Mouse (Mus musculus) spleen, adult 12 weeks (tissue): ENCODE data around the gene Glrp1.

Experiments
- DNase-seq: peaks from one replicate; pipeline ENCODE4 v3.0.0; 2022; ENCODE audit warnings: low spot score

Glrp1 gene

DNA sequence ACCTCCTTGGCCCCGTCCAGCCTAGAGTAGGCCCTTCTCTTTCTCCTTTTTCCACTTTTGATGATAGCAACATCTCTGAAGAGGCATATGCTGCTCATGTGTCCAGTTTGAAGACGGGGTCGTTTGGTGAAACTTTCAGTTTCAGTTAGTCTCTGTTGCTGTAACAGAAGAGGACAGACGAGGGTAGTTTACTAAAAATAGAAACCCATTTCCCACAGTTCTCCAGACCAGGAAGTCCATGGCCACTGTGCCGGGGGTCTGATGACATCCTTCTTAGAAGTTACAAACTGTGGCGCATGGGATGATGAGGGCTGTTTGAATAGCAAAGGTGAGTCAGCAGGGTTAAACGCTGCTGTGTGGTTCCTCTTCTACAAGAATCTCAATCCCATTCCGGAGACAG, at the start of gene Glrp1:
Glrp1 (minus strand) TSS at position 278 of the 400 bp plus-strand sequence.
- DNase-seq = no peak

DNA sequence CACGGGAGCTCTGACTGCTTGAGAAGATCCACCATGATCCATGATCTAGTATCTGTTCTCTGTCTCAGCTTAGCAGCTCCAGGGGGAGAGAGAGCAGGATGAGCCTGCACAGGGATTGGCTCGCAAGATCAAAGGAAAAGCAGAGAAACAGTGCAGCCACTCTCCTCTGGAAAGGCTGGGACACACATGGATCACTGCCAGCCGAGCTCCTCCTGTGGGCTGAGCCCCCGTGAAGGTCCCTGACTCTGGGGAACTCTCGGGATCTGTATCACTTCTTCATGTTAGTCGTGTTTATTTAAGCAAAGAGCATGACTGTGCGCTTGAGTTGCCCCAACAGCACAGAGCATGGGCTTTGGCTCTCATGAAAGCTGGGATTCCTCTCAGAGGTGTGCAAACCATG, 49.4 kb upstream of the Glrp1 start:
- DNase-seq = no peak

DNA sequence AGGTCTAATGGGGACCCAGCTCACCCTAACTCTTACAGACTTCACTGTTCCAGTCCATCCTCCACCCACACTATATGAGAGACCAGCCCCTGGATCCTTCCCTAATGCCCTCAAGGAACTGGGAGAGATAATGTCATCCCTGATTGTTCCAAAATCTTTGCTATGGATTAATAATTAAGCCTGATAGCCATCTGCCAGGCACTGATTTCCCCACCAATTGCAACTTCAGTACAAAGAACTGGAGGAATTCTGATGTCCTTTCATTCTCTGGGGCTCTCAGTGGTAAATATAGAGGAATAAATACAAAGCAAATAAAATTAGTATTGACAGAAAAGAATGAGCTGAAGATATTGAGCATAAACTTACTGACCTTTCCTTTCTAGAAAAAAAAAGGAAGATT, 48.9 kb upstream of the Glrp1 start:
- DNase-seq = no peak

DNA sequence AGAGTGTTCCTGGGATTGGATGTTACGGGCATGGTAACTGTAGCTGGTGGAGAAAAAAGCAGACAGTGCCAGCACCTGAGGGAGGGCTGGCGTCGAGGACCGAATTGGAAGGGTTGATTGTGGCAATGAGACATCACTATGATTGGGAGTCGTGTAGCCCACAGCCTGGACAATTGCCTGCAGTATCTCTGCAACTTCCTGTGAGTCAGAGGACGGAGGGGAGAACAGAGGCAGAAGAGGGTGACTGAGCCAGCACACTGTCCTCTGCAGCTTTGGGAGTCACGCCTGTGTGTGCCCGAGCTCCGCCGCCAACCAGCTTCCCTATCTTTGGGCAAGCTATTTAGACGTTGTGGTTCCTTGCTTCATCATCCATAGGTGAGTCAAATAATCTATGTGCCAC, 46.5 kb upstream of the Glrp1 start:
- no peak for DNase-seq

DNA sequence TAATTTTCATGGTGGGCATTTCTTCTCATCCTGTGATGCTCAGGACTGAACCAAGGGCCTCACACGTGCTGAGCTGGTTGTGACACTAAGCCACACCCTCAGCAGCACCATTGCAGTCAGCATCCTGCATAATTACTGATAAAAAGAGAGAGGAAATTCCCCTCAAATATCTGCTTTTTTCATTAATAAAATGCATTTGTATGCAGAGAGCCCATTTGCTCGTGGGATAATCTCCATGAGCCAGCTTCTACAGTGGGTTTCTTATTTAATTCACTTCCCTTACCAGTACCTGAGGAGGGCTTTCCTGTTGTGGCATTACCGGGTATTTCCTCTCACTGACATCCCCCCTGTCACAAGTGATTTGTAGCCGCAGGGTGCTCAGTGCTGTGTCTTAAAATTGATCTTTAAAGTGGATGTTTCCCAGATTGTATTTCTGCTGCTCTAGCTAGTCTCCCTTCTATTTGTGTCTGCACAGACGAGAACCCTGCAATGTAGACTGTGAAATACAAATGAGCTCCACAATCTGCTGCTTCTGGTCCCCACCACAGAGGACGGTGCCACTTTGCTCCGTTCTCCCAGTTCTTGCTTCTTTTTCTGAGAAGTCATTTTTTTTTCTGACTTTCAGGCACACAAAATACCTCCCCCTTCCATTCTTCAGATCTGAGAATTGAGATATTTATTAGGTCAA, 43.8 kb upstream of the Glrp1 start:
- no peak for DNase-seq

DNA sequence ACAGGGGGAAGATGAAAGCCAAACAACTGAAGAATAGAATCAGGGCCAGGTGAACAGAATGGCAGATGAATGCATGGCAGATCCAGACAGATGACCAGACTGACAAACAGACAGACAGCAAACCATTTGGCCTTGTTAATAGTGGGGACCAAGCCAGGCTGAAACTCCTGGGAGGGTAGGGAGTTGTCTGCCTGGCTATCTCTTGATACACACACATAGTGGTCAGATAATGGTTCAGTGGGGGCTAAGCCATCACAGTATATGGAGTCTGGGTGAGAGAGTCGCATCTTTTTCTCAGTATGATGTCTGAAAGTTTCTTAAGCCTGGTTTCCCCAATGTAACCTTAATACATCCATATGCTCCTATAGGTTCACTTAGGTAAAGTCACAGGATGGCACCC, 39.4 kb upstream of the Glrp1 start:
- DNase-seq = no peak

DNA sequence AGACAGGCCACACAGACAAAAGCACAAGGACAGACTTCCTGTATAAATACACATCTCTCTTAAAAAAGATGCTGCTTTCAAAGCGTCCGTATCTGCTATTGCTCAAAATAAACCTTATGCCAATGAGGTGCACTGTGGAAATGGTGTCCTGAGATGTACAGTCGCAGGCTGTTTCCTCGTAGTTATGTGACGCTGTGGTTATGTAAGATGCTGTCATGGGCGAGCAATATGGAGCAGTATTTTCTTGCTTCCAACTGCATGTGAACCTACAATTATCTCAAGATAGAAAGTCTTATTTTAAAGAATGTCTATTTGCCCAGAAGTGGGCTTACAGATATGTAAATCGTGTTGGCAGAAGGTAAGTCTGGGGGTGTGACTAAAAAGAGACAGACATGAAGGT, 37.3 kb upstream of the Glrp1 start:
- DNase-seq = no peak

DNA sequence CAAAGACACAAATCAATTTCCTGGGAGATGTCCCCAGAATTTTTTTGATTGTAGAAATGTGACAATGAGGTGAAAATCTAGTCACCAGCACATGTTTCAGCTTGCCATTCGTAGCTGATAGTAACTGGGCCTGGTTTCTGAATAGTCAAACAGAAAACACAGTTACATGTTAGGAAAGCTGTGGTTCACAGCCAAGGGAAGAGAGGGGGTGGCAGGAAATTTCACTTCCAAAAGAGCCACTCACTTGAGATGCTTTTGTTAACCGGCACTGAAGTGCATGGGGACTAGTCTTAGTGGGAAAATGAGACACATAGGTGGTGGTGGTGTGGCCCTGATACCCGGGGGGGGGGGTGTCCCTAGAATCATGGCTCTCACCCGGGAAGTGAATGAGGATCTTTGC, 33.7 kb upstream of the Glrp1 start:
- DNase-seq = no peak

DNA sequence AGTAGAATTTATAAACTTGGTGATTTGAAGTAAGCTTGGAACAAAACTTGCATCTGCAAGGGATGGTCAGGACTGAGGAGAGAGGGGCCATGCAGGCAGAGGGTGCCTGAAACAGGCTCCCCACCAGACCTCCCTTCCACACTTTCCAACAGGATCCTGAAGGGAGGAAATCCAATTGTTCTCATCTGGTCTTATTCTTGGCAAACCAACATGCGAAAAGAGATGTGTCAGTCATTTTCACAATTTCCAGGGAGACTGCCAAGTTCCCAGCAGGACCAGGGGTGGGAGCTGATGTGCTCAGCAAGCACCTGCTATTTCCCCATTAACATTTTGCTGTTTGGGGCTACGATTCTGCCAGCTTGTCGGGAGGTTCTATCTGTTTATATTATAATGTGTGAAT, 30.0 kb upstream of the Glrp1 start:
- no peak for DNase-seq

DNA sequence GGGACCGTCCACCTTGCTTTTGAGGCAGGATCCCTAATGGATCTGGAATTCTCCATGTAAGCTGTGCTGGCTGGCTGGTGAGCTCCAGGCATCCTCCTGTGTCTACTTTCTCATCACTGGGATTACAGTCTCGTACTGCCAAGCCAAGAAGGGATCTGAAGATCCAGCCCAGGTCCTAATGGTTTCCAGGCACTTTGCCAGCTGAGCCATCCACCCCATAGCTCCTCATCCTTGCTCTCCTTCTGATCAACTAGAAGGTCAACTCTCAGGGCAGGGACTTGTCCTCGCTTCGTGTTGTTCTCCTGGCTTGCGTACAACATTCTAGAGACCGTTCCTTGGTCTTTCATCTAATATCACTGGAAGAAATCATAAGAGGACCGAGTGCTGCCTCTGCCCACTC, 29.4 kb upstream of the Glrp1 start:
- no peak for DNase-seq

DNA sequence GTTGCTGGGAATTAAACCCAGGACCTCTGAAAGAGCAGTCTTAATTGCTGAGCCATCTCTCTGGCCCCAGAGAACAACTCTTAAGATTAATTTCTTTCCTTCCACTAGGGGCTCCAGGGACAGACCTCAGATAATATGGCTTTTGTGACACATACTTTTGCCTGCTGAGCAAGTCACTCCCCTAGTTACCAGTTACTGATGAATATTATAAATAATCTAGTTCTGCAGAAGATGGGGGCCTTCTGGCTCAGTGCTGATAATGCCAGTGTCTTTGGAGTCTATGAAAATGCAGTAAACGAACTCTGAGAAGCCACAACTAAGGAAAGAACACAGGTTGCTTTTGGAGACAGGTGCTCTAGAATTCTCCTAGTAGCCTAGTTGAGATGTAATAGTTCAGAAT, 26.4 kb upstream of the Glrp1 start:
- DNase-seq = no peak

DNA sequence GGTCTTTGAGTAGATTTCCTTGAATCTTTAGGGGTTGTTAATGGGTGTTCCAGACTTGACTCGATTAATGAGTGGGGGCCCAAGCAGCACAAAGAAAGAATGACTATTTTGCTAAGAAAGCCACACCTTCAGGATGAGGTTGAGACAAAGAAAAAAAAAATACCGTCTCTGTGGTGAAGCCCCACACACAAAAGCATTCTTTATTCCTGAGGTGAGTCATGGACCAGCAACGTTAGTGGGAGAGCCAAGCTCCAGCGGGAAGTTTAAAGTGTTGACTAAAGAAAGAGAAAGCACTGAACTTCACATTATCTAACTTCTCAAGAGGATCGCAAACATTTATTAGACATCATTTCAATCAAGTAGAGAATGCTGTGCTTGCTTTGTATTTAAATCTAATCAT, 24.2 kb upstream of the Glrp1 start:
- no peak for DNase-seq

DNA sequence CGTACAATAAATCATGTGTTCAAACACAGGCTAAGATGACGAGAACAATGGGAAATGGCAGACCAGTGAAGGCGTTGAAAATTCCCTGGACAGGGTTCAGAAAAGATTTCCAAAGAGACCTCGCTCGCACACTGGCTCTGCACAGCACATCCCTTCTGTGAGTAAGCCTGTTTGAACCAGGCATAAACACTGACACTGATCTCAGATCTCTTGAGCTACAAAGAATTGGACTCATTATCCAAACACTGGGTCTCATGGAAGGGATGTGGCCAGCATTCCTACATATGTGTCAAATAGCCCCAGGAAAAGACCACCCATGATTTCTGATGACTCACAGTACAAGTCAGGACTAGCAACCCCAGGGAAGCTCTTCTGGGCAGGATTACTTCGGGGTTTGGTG, 16.3 kb upstream of the Glrp1 start:
- no peak for DNase-seq

DNA sequence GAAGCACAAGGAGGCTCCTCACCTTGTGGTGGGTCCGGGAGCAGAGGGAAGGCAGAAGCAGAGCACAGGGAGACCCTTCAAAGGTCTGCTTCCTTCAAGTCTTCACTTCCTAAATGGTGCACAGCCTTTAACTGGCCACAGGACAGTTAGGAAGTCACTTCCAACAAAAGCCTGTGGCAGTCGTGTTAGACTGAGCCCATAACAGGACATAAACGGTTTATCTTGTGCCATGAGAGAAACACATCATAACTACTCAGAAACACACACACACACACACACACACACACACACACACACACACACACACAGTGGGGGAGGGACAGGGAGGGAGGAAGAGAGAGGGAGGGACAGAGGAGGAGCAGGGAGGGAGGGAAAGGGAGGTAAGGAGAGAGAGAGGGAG, 15.8 kb upstream of the Glrp1 start:
- no peak for DNase-seq

DNA sequence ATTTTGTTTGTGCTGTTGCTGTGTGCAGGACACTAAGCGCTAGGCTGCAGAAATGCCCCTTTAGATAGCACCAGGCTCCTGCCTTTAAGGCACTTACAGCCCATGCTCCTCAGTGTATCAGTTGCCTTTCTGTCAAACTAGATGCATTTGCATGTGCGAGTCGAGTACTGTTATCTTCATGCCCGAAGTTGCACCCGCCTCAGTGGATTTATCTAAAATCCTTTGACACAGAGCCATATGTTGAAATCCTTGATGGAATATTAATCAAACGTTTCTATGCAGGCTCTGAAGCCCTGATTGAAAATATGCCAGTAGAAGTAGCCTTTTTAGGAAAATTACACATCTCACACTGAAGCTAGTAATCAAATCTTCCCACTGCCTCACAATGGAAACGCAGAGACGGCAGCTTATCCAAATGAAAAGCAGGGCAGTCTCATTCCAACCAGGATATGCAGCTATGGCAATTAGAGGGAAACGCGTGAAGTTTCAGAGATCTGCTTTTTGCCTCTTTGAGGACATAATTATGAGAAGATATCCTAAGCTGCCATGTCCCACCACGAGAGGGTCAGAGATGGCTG, 11.4 kb upstream of the Glrp1 start:
- no peak for DNase-seq

DNA sequence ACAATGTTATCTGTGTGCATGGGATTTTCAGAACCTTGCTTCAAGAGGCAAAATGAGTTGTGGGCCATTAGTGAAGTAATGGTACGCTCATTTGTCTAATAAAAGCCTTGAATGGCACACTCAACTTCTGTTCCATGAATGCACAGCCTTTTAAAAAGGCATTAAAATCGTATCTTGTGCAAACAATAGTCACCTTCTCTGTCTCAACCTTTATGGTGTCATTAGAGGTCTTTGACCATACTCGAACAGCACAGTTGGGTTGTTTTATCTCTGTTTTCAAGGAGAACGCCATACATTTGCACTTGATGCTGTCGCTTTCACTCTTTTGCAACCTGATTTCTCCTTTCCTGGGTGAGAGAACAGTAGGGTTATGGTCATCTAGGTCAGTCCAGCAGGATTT, 3.7 kb upstream of the Glrp1 start:
- DNase-seq = no peak

DNA sequence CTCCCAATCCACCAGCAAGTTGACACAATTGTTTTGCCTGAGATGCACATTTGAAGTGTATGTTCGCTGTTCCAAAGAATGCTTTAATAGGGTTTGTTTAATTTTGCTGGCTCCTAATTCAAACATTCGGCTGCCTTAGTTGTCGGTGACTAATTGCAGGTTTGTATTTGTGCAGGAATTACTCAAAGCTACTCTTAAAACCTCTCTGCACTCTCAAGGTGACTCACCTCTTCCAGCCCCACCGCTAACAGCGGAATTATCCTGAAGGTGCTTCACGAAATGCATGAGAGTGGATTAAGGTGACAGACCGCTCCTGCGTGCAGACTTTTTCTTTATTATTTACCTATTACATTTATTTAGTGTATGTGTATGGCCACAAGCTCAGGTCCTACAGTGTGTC, 2.0 kb downstream of the Glrp1 start:
- no peak for DNase-seq

DNA sequence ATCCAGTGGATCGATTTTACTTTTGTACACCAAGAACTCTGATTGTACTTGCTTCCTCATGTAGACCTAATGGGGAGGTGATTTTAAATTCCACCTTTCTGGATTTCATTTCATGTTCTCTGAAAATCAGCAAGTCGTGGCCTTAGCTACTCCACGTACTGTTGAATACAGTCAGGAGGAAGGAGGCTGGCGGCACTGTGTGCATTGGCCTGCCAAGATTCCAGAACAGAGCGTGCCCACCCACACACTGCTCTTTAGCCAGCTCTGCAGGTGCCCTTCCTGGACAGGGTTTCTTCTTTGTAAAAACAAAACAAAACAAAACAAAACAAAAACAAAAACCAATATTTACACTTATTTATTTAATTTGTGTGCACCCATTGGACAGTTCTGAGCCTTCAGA, 2.7 kb downstream of the Glrp1 start:
- DNase-seq = no peak

DNA sequence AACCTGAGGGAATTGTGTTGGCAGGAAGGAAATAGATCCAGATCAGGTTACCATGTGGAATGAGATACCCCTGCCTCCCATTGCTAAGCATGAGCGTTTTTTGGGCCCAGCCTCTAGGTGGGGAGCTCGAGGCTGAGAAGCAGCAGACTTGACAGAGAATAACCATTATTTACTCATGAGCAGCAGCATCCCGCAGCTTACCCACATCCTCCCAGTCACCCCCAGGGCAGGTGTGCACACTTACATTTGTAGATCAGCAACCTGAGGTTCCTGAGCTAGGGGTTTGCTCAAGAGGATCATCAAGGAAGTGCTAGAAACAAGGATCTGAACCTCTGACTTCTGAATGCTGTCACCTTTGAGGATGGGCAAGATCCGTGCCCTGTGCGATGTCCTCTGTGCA, 3.5 kb downstream of the Glrp1 start:
- no peak for DNase-seq

DNA sequence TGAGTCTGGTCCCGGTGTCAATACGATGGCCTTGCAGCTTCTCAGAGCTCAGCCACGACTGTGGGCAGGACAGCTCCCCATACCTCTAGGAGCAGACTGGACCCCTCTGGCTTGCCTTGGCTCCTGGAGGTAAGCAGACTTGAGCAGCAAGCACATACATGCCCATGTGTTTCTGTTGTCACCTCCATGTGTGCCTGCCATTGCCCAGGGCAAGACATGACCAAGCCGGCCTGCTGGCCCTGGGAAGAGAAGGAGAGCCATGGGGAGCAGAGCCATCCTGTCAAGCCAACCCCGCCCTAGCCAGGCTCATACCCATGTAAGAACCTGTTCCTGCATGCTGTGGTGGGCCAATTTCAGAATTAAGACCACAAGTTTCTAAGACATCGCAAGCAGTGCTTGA, 4.2 kb downstream of the Glrp1 start:
- DNase-seq = no peak

DNA sequence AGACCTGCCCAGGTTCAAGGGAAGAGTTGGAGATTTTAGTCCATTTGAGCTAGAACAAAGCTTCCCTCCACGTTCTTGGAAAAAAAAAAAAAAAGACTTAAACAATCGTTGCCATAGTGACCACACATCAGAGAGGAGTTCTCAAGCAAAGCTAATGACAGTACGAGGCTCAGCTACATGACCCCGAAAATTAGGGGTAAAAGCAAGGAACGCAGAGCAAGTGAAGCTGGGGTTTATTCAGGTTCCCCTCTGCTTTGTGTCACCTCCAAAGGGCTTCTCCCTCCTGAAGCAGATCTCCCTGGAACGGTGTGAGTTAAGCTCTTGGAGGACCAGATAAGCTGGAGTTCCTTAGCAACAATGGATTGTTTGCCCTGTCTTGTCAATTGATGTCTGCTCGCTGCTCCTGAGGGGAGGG, 5.3 kb downstream of the Glrp1 start:
- no peak for DNase-seq

DNA sequence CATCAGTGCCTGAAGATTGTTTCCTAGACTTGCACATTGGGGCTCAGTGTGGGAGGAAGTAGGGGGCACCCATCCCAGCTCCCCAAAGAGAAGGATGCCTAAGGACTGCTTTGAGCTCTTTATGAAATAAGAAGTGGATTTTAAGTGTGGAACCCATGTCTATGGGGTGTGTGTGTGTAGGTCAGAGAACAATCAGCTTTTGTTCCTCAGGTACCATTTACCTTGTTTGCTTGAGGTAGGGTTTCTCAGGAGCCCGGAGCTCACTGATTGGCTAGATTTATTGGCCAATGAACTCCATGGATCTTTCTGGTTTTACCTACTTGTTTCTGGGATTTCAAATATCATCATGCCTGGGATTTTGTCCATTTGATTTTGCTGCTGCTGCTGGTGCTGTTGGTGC, 7.0 kb downstream of the Glrp1 start:
- no peak for DNase-seq

DNA sequence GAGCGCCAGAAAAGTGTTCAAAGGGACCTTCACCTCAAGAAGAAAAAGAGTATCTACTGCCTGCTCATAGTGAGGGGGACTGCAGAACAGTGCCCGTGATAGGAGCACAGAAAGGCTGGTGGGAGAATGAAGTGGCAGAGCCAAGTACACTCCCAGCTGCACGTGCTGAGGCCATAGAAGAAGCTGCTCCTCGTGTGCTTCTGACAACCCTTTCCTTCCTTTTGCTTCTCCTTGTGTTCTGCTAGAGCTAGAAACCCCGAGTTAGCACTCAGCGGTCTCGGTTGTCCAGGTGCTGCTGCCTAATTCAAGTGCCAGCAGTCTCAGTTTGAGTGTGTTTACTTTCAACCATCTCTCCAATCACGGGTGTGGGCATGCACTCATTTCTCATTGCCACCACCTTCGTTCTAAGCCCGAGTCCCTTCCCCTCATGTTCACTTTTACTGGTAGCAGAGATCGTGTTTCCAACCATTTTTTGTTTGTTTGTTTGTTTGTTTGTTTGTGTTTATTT, 10.6 kb downstream of the Glrp1 start:
- DNase-seq = no peak

DNA sequence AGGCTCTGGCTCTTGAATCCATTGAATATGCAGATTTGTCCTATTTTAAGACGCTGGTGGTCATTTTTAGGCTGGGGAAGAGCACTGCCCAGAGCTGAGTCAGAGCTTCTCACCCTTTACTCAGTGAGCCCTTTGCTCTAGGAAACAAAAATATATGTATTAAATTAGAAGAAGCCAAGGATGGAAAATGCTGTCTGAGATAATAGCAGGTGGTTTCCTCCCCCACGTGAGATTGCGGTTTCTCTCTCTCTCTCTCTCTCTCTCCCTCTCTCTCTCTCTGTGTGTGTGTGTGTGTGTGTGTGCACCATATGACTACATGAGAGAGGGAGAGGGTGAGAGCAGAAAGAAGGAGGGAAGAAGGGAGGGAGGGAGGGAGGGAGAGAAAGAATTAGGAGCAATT, 12.5 kb downstream of the Glrp1 start:
- DNase-seq = no peak
